Mouse (Mus musculus): ENCODE data around the gene Enkur.
"Not testable (repeated sequence)": the region's sequence is repeated elsewhere in the genome, so short reads cannot be mapped to it uniquely, and the experiment has no call there.

Gene Enkur

GRCm38 (mm10) chr2:21204912-21205830 is at the start of gene Enkur, which contains the start of gene Thnsl1:
Enkur (minus strand) TSS chr2:21205365.
Thnsl1 (plus strand) TSS chr2:21205724.
- DNase-seq (ENCODE audit: low read depth), result peak; percentile 92

- DNase-seq (ENCODE audit: low read depth), result no peak
Observed at GRCm38 (mm10) chr2:21254308-21254707, 49.1 kb upstream of the Enkur start.

GRCm38 (mm10) chr2:21253644-21254043 is 48.5 kb upstream of the Enkur start:
- DNase-seq (ENCODE audit: low read depth), result no peak

GRCm38 (mm10) chr2:21245477-21246102 is 40.4 kb upstream of the Enkur start:
- DNase-seq (ENCODE audit: low read depth), result no peak

GRCm38 (mm10) chr2:21244986-21245385 is 39.8 kb upstream of the Enkur start:
- DNase-seq (ENCODE audit: low read depth), result no peak

- DNase-seq (ENCODE audit: low read depth), result not testable (repeated sequence)
Observed at GRCm38 (mm10) chr2:21244104-21244503, 38.9 kb upstream of the Enkur start.

- DNase-seq (ENCODE audit: low read depth), result peak; percentile 78
Observed at GRCm38 (mm10) chr2:21236846-21237245, 31.7 kb upstream of the Enkur start.

- no peak for DNase-seq (ENCODE audit: low read depth)
Observed at GRCm38 (mm10) chr2:21235844-21236386, 30.8 kb upstream of the Enkur start.

- DNase-seq (ENCODE audit: low read depth), result peak; percentile 86
Observed at GRCm38 (mm10) chr2:21234871-21235648, 29.9 kb upstream of the Enkur start.

- no peak for DNase-seq (ENCODE audit: low read depth)
Observed at GRCm38 (mm10) chr2:21231147-21231546, 26.0 kb upstream of the Enkur start.

GRCm38 (mm10) chr2:21230276-21230675 is 25.1 kb upstream of the Enkur start:
- no peak for DNase-seq (ENCODE audit: low read depth)

GRCm38 (mm10) chr2:21222453-21223384 is 17.6 kb upstream of the Enkur start:
- no peak for DNase-seq (ENCODE audit: low read depth)

- DNase-seq (ENCODE audit: low read depth), result no peak
Observed at GRCm38 (mm10) chr2:21215284-21215683, 10.1 kb upstream of the Enkur start.

- DNase-seq (ENCODE audit: low read depth), result no peak
Observed at GRCm38 (mm10) chr2:21214322-21214721, 9.2 kb upstream of the Enkur start.

- no peak for DNase-seq (ENCODE audit: low read depth)
Observed at GRCm38 (mm10) chr2:21211361-21211760, 6.2 kb upstream of the Enkur start.

- DNase-seq (ENCODE audit: low read depth), result no peak
Observed at GRCm38 (mm10) chr2:21206278-21206677, 1.1 kb upstream of the Enkur start.

GRCm38 (mm10) chr2:21205831-21206159 is 630 bp upstream of the Enkur start:
- no peak for DNase-seq (ENCODE audit: low read depth)

GRCm38 (mm10) chr2:21202754-21203153 is 2.4 kb downstream of the Enkur start:
- DNase-seq (ENCODE audit: low read depth), result no peak

- no peak for DNase-seq (ENCODE audit: low read depth)
Observed at GRCm38 (mm10) chr2:21199051-21199450, 6.1 kb downstream of the Enkur start.

GRCm38 (mm10) chr2:21195233-21195632 is 9.9 kb downstream of the Enkur start:
- no peak for DNase-seq (ENCODE audit: low read depth)

GRCm38 (mm10) chr2:21191232-21191631 is 13.9 kb downstream of the Enkur start:
- DNase-seq (ENCODE audit: low read depth), result no peak

Measured in fibroblast of lung, adult 2 months (primary cell).